Mouse (Mus musculus) hindbrain, embryonic 11.5 days (tissue): Measurements from ENCODE around the gene Mrgpre. TPM values are rescaled to one million over a fixed set of nuclear protein-coding genes. Genes with fewer than 3 reads are reported as not detected.
A peak's percentile ranks its signal among the peaks of the same experiment; 100 is the strongest.

Experiments used
- ATAC-seq: fragments of 200-750 bp; cut with Nextera tagmentation; 2 replicates; pipeline ENCODE4 v1.8.0; 2017; ENCODE audit warnings: mild to moderate bottlenecking, moderate TSS enrichment, moderate library complexity; ENCODE audit not compliant: low FRiP score
- DNase-seq: peaks from one replicate; pipeline ENCODE4 v3.0.0-alpha.2; 2015; ENCODE audit warnings: low spot score
- H3K27ac ChIP-seq: fragments of 300-500 bp; sonication (generic); 2 replicates; pipeline ENCODE4 v1.5.1; 2014; ENCODE audit warnings: mild to moderate bottlenecking, low read depth, low read length
- H3K27me3 ChIP-seq: fragments of 300-500 bp; sonication (generic); 2 replicates; pipeline ENCODE4 v1.6.1; 2014; ENCODE audit warnings: mild to moderate bottlenecking, low read length, moderate library complexity, mixed read lengths; ENCODE audit not compliant: control insufficient read depth, insufficient read depth
- H3K36me3 ChIP-seq: fragments of 300-500 bp; sonication (generic); 2 replicates; pipeline ENCODE4 v1.6.1; 2014; ENCODE audit warnings: mild to moderate bottlenecking, low read length, moderate library complexity, mixed read lengths; ENCODE audit not compliant: control insufficient read depth, insufficient read depth
- H3K4me1 ChIP-seq: fragments of 300-500 bp; sonication (generic); replicated peaks from 2 replicates; pipeline ENCODE4 v1.6.1; 2014; ENCODE audit warnings: low read length, mixed read lengths; ENCODE audit not compliant: control insufficient read depth, insufficient read depth
- H3K4me2 ChIP-seq: fragments of 300-500 bp; sonication (generic); replicated peaks from 2 replicates; pipeline ENCODE4 v1.6.1; 2014; ENCODE audit warnings: mild to moderate bottlenecking, low read depth, low read length
- H3K4me3 ChIP-seq: fragments of 300-500 bp; sonication (generic); 2 replicates; pipeline ENCODE4 v1.5.1; 2014; ENCODE audit warnings: low read depth, low read length
- H3K9ac ChIP-seq: fragments of 300-500 bp; sonication (generic); 2 replicates; pipeline ENCODE4 v1.6.1; 2014; ENCODE audit warnings: low read depth, low read length
- H3K9me3 ChIP-seq: fragments of 300-500 bp; sonication (generic); 2 replicates; pipeline ENCODE4 v1.6.1; 2016; ENCODE audit warnings: low read length; ENCODE audit not compliant: control insufficient read depth
- WGBS: fragments of 180-500 bp; shearing (Covaris S2); extraction: QIAGEN DNeasy Blood & Tissue Kit; methylation state at CpG from one replicate; pipeline ENCODE4 v1.1.7; 2014; 5-methylcytosine and 5-hydroxymethylcytosine counted together
- polyA plus RNA-seq: library from polyadenylated mRNA; unstranded; fragments of >200 nt; fragmentation: Nextera tagmentation; extraction: Ambion mirVana; gene quantifications from 2 replicates; pipeline ENCODE4 v1.2.1, GENCODE M21; 2014

Gene Mrgpre
- polyA plus RNA-seq, 1 experiment from 2014 or later: 3.0 TPM

DNA sequence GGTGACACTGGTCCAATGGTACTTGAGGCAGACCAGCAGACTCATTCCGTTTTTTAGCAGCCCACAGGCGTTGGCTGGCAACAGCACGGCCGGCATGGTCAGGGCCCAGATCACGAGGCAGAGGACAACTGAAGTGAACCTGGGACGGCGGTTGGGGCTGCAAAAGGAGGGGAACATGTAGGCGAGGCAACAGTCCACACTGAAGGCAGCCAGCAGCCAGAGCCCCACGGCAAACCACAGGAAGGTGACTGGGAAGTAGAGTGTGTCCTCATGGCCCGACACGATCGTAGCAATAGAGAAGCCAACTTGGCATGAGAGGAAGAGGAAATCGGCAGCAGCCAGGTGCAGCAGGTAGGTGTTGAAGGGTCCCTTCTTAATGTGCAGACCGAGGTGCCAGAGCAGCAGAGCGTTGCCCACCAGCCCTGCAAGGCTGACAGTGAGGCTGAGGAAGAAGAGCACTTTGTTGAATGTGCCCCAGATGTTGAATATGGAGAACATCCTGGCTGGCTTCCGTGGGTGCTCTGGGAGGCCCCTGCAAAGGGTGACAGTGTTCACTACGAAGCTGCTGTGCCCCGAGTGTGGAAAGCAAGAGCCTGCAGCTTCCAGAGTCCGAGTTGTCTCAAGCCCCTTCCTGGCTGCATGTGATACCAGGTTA lies 19.3 kb downstream of the Mrgpre start:
- Histone ChIP-seq H3K27ac (no peak overlapping the region), H3K4me1 (no peaks in the 10 kb centered on the region), H3K36me3 (no peaks in the 10 kb centered on the region), H3K9ac (no peak overlapping the region), H3K4me3 (no peak overlapping the region), H3K27me3 (no peaks in the 10 kb centered on the region), H3K9me3 (no peaks in the 10 kb centered on the region), H3K4me2 (no peak overlapping the region)
- DNase-seq: no peak
- 77% methylated on average over 19 of the region's 19 CpGs for WGBS
- ATAC-seq: no peak

DNA sequence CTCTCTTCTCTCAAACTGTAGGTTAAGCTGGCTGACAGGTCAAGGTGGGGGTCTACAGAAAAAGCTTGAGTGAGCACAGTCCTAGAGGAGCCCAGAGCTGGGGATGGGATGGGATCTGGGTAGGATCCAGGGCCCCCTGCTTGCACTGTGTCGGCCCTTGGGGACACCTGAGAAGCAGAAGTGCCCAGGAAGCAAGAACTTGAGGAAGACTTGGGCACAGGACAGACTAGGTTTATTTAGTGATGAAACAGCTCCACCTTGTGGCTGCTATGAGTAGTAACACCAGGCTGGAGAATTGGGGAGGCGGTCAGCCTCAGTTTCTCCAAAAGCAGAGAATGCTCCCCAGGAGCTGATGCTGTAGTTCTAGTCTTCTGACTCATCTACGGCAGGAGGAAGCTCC lies 20.5 kb downstream of the Mrgpre start:
- no peak overlapping the region for H3K27ac ChIP-seq
- H3K36me3 ChIP-seq: no peaks in the 10 kb centered on the region
- 19% methylated on average over 3 of the region's 3 CpGs for WGBS
- no peak overlapping the region for H3K4me2 ChIP-seq
- ATAC-seq (no peak), DNase-seq (peak; percentile 53)
- H3K27me3 ChIP-seq: no peaks in the 10 kb centered on the region
- no peaks in the 10 kb centered on the region for H3K4me1 ChIP-seq
- H3K9me3 ChIP-seq: no peaks in the 10 kb centered on the region
- H3K9ac ChIP-seq: no peak overlapping the region
- H3K4me3 ChIP-seq: no peak overlapping the region

DNA sequence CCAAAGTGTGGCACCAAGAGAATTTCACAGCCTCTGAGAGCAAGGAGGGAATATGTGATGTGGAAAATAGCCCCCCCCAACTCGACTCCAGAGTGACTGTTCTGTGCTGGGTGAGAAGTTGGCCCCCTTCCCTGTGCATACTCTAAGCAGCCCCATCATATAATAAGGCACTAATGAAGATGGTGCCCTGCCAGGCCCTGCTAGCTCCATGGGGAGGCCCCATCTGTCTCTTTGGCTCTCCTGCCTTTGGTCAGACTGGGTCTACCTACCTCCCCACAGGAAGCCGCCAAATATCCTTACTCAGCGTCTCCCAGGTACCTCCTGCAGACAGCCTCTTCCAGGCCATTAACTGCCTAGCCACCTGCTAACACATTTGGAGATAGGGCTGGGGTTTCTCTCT lies 25.3 kb downstream of the Mrgpre start:
- Histone ChIP-seq H3K36me3 (no peaks in the 10 kb centered on the region), H3K4me1 (peaks cover 4% of the 10 kb centered on the region), H3K4me3 (no peak overlapping the region), H3K9me3 (no peaks in the 10 kb centered on the region), H3K27me3 (peaks cover 15% of the 10 kb centered on the region), H3K9ac (no peak overlapping the region), H3K27ac (no peak overlapping the region), H3K4me2 (no peak overlapping the region)
- ATAC-seq (no peak), DNase-seq (no peak)
- WGBS: 61% methylated on average over 3 of the region's 3 CpGs

DNA sequence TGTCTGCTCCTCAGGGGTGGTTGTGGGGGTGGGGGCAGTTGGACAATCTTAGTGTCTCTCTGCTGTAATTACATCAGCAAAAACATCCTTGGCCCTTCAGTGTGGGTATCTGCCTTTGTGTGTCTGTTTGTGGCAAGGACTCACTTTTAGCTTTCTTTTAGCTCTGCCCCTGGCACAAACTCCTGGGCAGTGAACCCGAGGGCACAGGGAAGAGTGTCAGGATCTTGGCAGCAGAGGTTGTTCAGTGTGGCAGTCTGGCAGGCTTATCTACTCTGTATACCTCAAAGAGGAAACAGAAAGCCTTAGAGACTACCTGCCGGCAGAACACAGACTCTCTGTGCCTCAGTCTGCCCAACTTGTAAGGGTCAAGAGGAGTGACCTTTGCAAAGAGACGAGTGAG lies 26.6 kb downstream of the Mrgpre start:
- Histone ChIP-seq H3K27ac (no peak overlapping the region), H3K9ac (no peak overlapping the region), H3K4me3 (no peak overlapping the region), H3K4me1 (peaks cover 4% of the 10 kb centered on the region), H3K4me2 (peak overlapping the region; percentile 67; the same call in 1 of the 2 replicates), H3K36me3 (no peaks in the 10 kb centered on the region), H3K27me3 (peaks cover 15% of the 10 kb centered on the region), H3K9me3 (no peaks in the 10 kb centered on the region)
- ATAC-seq: no peak
- 85% methylated on average over 3 of the region's 3 CpGs for WGBS
- DNase-seq: no peak

DNA sequence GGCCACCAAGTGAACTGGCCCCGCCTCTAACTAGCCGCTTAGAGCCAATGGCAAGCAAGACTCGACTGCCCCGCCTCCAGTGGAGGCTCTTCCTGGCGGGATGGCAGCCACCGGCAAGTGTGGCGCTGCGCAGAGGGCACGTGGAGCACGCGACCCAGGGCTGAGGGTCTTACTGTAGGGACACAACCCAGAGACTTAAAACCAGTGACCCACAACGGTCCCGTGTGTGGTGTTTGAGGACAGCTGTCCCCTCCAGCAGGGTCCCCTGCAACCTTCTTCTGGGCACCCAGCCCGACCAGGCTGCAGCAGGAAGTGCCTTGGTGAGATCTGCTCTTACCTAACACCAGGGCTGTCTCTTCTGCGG lies 27.3 kb downstream of the Mrgpre start:
- peak overlapping the region; percentile 25 for H3K4me3 ChIP-seq
- peaks cover 15% of the 10 kb centered on the region for H3K27me3 ChIP-seq
- ATAC-seq (peak; percentile 88), DNase-seq (peak; percentile 79)
- peaks cover 4% of the 10 kb centered on the region for H3K4me1 ChIP-seq
- H3K9ac ChIP-seq: 0 out of 2 replicates have a peak overlapping the region, but pooled peaks have one; percentile 34
- no peak overlapping the region for H3K27ac ChIP-seq
- H3K4me2 ChIP-seq: peak overlapping the region; percentile 67
- no peaks in the 10 kb centered on the region for H3K36me3 ChIP-seq
- H3K9me3 ChIP-seq: no peaks in the 10 kb centered on the region
- 3% methylated on average over 15 of the region's 15 CpGs for WGBS

DNA sequence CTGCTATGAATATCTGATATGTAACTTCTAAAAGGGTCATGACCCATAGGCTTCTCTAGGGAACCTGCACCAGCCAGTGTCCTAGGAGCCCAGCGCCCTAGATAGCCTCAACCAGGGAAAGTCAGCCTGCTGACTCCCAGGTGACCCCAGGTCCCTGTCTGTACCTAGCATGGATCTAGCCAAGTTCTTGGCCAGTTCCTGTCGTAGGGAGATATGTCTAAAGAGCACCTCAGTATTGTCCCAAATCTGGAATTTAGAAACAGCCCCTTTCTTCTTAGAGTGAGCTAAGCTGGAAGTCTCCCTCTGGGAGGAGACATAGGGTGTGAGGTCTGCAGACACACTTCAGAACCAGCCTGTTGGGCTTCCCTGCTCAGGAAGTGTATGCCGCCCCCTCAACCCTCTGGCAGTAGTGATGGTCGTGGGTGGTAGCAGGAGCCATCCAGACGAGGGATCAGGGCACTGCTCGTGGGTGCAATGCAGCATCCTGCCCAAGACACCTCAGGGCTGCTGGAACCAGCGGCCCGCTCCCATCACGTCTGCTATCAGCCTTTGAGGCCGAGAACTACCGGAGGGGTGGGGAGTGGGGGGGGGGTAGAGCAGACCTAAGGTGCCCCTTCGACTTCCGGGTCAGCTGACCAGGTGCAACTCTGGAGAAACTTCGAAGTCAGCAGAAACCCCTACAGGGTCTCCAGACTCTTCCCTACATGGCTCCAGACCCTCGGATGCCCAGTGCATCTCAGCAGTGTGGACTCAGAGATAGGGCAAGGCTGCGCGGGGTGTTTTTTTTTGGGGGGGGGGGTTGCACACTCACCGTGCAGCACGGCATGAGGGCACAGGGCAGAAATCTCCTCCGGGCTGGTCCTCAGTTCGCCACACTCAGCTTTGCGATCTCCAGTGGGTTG lies 27.9 kb downstream of the Mrgpre start, which contains the start of gene Osbpl5:
TSS of gene Osbpl5 (minus strand) at position 861 of the 902 bp plus-strand sequence.
- peak within 1 kb of the TSS; percentile 25 for H3K4me3 ChIP-seq
- ATAC-seq: peak; percentile 54
- H3K4me2 ChIP-seq: peak within 1 kb of the TSS; percentile 67
- H3K9ac ChIP-seq: 0 out of 2 replicates have a peak within 1 kb of the TSS, but pooled peaks have one; percentile 34
- no peak within 1 kb of the TSS for H3K27ac ChIP-seq
- no peaks in the 10 kb centered on the region for H3K36me3 ChIP-seq
- no peak for DNase-seq
- 27% methylated on average over 22 of the region's 22 CpGs for WGBS
- H3K9me3 ChIP-seq: no peaks in the 10 kb centered on the region
- H3K4me1 ChIP-seq: peaks cover 4% of the 10 kb centered on the region
- H3K27me3 ChIP-seq: peaks cover 15% of the 10 kb centered on the region

DNA sequence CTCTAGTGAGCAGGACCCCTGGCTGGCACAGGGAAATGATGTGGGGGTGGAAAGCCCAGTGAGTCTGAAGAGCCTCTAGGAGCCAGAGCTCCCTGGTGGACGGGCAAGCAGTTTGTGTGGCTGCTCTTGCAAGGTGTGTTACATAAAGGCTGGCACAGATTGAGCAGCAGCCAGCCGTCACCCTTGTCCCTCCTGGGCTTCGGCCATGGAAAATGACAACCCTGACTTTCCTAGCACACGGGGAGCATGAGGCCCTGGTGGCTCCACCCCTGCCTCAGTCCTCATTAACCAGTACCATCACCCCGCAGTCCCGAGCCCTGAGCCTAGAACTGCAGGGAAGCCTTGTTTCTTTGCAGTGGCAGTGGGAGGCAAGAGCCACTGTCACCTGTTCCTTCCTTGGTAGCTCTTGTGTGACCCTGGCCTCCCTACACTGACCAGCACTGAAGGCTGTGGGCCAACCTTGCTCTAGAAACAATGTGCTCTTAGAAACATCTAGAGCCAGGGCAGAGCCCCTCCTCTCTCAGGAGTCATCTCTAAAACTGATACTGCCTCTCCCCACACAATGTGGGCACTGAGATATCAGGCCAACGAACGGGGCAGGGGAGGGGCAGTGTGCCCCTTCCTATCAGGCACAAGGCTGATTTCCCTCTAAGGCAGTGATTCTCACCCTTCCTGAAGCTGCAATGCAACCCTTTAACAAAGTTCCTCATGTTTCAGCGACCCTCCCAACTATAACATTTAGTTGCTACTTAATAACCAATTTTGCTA lies 28.8 kb downstream of the Mrgpre start:
- 77% methylated on average over 9 of the region's 9 CpGs for WGBS
- DNase-seq (no peak), ATAC-seq (no peak)
- Histone ChIP-seq H3K27ac (no peak overlapping the region), H3K9me3 (no peaks in the 10 kb centered on the region), H3K4me3 (no peak overlapping the region), H3K36me3 (no peaks in the 10 kb centered on the region), H3K4me1 (peaks cover 4% of the 10 kb centered on the region), H3K4me2 (no peak overlapping the region), H3K27me3 (peaks cover 15% of the 10 kb centered on the region), H3K9ac (no peak overlapping the region)

DNA sequence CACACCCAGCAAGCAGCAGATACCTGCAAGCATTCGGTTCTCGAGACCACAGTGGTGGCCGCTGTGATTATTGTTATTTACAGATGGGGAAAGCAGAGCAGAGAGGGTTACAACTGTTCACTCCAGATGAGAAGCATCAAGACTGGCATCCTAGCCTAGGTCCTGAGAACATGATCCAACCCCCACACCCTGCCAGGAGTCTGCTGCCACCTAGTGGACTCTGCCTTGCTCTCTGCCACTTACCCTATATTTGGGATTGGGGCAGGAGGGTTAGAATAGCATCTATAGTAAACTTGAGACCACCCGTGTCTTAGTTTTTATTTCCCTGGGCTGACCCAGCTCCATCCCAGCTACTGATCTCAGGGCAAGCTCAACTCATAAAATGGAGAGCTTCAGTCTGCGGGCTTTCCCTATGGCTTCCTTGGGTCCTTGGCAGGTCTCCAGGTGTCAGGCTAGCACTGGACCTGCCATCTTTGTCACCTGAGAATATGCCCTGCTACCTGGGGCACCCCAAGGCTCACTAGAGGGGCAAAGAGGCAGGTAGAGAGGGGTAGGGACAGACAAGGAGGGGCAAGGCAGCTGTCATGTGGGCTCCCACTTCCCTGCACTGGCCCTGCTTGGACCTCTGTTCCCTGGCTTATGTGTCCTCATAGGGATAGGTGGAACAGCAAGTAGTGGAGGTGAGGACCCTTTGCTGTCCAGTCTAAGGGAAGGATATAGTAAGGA lies 30.1 kb downstream of the Mrgpre start:
- 55% methylated on average over 5 of the region's 5 CpGs for WGBS
- no peak overlapping the region for H3K27ac ChIP-seq
- H3K27me3 ChIP-seq: peaks cover 15% of the 10 kb centered on the region
- no peak overlapping the region for H3K9ac ChIP-seq
- no peak overlapping the region for H3K4me3 ChIP-seq
- no peaks in the 10 kb centered on the region for H3K9me3 ChIP-seq
- H3K4me2 ChIP-seq: no peak overlapping the region
- ATAC-seq (no peak), DNase-seq (peak; percentile 78)
- H3K4me1 ChIP-seq: peaks cover 4% of the 10 kb centered on the region
- no peaks in the 10 kb centered on the region for H3K36me3 ChIP-seq
